Mouse (Mus musculus): Measurements from ENCODE around the gene Tamm41. TPM values are rescaled to one million over a fixed set of nuclear protein-coding genes. Genes with fewer than 3 reads are reported as not detected.

Tamm41 gene
- total RNA-seq, 2 experiments from 2014 or later = 22.7 to 23.5 TPM

Other genes with a start within 250 kb of the Tamm41 start
- gene Vgll4, start 67.9 kb downstream of the Tamm41 start, total RNA-seq (2021) = 10 to 100 TPM; 41.3 to 43.7 TPM
- gene Syn2, start 97.0 kb upstream of the Tamm41 start, total RNA-seq (2021) = 100 to 1,000 TPM; 429 to 484 TPM
- not detected for gene Gm17482, start 189.5 kb upstream of the Tamm41 start, total RNA-seq (2021)
- 10 to 100 TPM; 20.5 to 22.3 TPM for gene Timp4, start 214.3 kb upstream of the Tamm41 start, total RNA-seq (2021)

All from layer of hippocampus, postnatal 10 days (tissue).